Mouse (Mus musculus) hindbrain, postnatal 0 days (tissue): Measurements from ENCODE around the gene Vkorc1. TPM values are rescaled to one million over a fixed set of nuclear protein-coding genes. Genes with fewer than 3 reads are reported as not detected.

Experiments
- ATAC-seq: fragments of 200-750 bp; cut with Nextera tagmentation; 2 replicates; pipeline ENCODE4 v1.8.0; 2017; ENCODE audit warnings: mild to moderate bottlenecking, moderate TSS enrichment, moderate library complexity
- DNase-seq: peaks from one replicate; pipeline ENCODE4 v3.0.0-alpha.2; 2015; ENCODE audit warnings: low spot score
- H3K27ac ChIP-seq: fragments of 300-500 bp; sonication (generic); 2 replicates; pipeline ENCODE4 v1.5.1; 2014; ENCODE audit warnings: mild to moderate bottlenecking
- H3K27me3 ChIP-seq: fragments of 300-500 bp; sonication (generic); 2 replicates; pipeline ENCODE4 v1.6.1; 2014; ENCODE audit warnings: low read length, mixed read lengths; ENCODE audit not compliant: insufficient read depth
- H3K36me3 ChIP-seq: fragments of 300-500 bp; sonication (generic); 2 replicates; pipeline ENCODE4 v1.6.1; 2014; ENCODE audit warnings: low read length, mixed read lengths; ENCODE audit not compliant: insufficient read depth
- H3K4me1 ChIP-seq: fragments of 300-500 bp; sonication (generic); 2 replicates; pipeline ENCODE4 v1.6.1; 2014; ENCODE audit warnings: antibody characterized with exemption, low read length, mixed read lengths; ENCODE audit not compliant: insufficient read depth
- H3K4me2 ChIP-seq: fragments of 300-500 bp; sonication (generic); 2 replicates; pipeline ENCODE4 v1.6.1; 2014; ENCODE audit warnings: low read depth, mild to moderate bottlenecking, low read length, moderate library complexity, mixed read lengths
- H3K4me3 ChIP-seq: fragments of 300-500 bp; sonication (generic); 2 replicates; pipeline ENCODE4 v1.5.1; 2014; ENCODE audit warnings: low read length
- H3K9ac ChIP-seq: fragments of 300-500 bp; sonication (generic); replicated peaks from 2 replicates; pipeline ENCODE4 v1.6.1; 2014; ENCODE audit warnings: mild to moderate bottlenecking, low read length, moderate library complexity, mixed read lengths
- H3K9me3 ChIP-seq: fragments of 300-500 bp; sonication (generic); 2 replicates; pipeline ENCODE4 v1.6.1; 2016; ENCODE audit warnings: low read length, mixed read lengths
- CTCF ChIP-seq: IDR thresholded peaks from 2 replicates; pipeline ENCODE4 v1.5.1; 2016; ENCODE audit warnings: antibody characterized with exemption, control low read depth, low read depth
- WGBS: fragments of 180-500 bp; shearing (Covaris S2); extraction: QIAGEN DNeasy Blood & Tissue Kit; methylation state at CpG from one replicate; pipeline ENCODE4 v1.1.7; 2014; 5-methylcytosine and 5-hydroxymethylcytosine counted together
- polyA plus RNA-seq: library from polyadenylated mRNA; unstranded; fragments of >200 nt; fragmentation: Nextera tagmentation; extraction: Ambion mirVana; gene quantifications from 2 replicates; pipeline ENCODE4 v1.2.1, GENCODE M21; 2015
- total RNA-seq: library from RNA; depleted of rRNA; stranded (reverse); fragments of >200 nt; gene quantifications from 2 replicates; pipeline ENCODE4 v1.2.3, GENCODE M21; 2014

Vkorc1 gene
- total and polyA plus RNA-seq, 2 experiments from 2014 or later = 43.0 to 79.8 TPM

GRCm38 (mm10) chr7:127886551-127886950, 8.9 kb downstream of the Vkorc1 start:
- Histone ChIP-seq H3K9me3 (no peaks in the 10 kb centered on the region), H3K27me3 (no peaks in the 10 kb centered on the region), H3K4me1 (no peaks in the 10 kb centered on the region), H3K9ac (no peak overlapping the region), H3K27ac (no peak overlapping the region), H3K4me2 (no peak overlapping the region), H3K4me3 (no peak overlapping the region), H3K36me3 (peaks cover 47% of the 10 kb centered on the region)
- DNase-seq (no peak), ATAC-seq (no peak)
- no peak for TF ChIP-seq CTCF
- WGBS = 94% methylated on average over 6 of the region's 6 CpGs

- H3K4me2 ChIP-seq = no peak overlapping the region
- H3K9me3 ChIP-seq = no peaks in the 10 kb centered on the region
- DNase-seq (no peak), ATAC-seq (no peak)
- no peak overlapping the region for H3K27ac ChIP-seq
- H3K36me3 ChIP-seq = peaks cover 53% of the 10 kb centered on the region
- no peak overlapping the region for H3K4me3 ChIP-seq
- no peaks in the 10 kb centered on the region for H3K4me1 ChIP-seq
- TF ChIP-seq CTCF = no peak
- no peak overlapping the region for H3K9ac ChIP-seq
- no peaks in the 10 kb centered on the region for H3K27me3 ChIP-seq
- WGBS = 65% methylated on average over 6 of the region's 6 CpGs
These were observed 9.5 kb downstream of the Vkorc1 start for GRCm38 (mm10) chr7:127885951-127886350.

- no peak for TF ChIP-seq CTCF
- H3K36me3 ChIP-seq = peaks cover 60% of the 10 kb centered on the region
- WGBS = 90% methylated on average over 12 of the region's 12 CpGs
These were observed 15.0 kb downstream of the Vkorc1 start for GRCm38 (mm10) chr7:127880431-127880830.

GRCm38 (mm10) chr7:127879301-127879700, 16.1 kb downstream of the Vkorc1 start:
- TF ChIP-seq CTCF = no peak
- no peak for DNase-seq
- no peak overlapping the region for H3K4me2 ChIP-seq
- ATAC-seq = no peak
- H3K4me3 ChIP-seq = no peak overlapping the region
- H3K27me3 ChIP-seq = no peaks in the 10 kb centered on the region
- peaks cover 53% of the 10 kb centered on the region for H3K36me3 ChIP-seq
- no peaks in the 10 kb centered on the region for H3K9me3 ChIP-seq
- 98% methylated on average over 9 of the region's 9 CpGs for WGBS
- no peak overlapping the region for H3K9ac ChIP-seq
- H3K4me1 ChIP-seq = peaks cover 7% of the 10 kb centered on the region; the same call in 1 of the 2 replicates
- H3K27ac ChIP-seq = no peak overlapping the region

More at GRCm38 (mm10) chr7:127880431-127880830, 15.0 kb downstream of the Vkorc1 start:
- H3K27ac ChIP-seq = no peak overlapping the region
- H3K27me3 ChIP-seq = no peaks in the 10 kb centered on the region
- ATAC-seq = no peak
- 0 out of 2 replicates have a peak, but pooled peaks cover 3% of the 10 kb centered on the region for H3K4me1 ChIP-seq
- no peak overlapping the region for H3K9ac ChIP-seq
- H3K9me3 ChIP-seq = no peaks in the 10 kb centered on the region
- no peak for DNase-seq
- H3K4me2 ChIP-seq = no peak overlapping the region
- no peak overlapping the region for H3K4me3 ChIP-seq

- TF ChIP-seq CTCF = no peak
- H3K36me3 ChIP-seq = peaks cover 33% of the 10 kb centered on the region
- peak within 1 kb of the TSS; percentile 92 for H3K9ac ChIP-seq
- H3K4me2 ChIP-seq = peak within 1 kb of the TSS; percentile 75
- ATAC-seq (peak; percentile 67), DNase-seq (peak; percentile 97)
- H3K27me3 ChIP-seq = no peaks in the 10 kb centered on the region
- under 1% methylated on average over 60 of the region's 60 CpGs for WGBS
- H3K9me3 ChIP-seq = no peaks in the 10 kb centered on the region
- peak within 1 kb of the TSS; percentile 92 for H3K4me3 ChIP-seq
- peaks cover 15% of the 10 kb centered on the region for H3K4me1 ChIP-seq
- peak within 1 kb of the TSS; percentile 99 for H3K27ac ChIP-seq
These were observed 18.7 kb downstream of the Vkorc1 start, which contains the start of gene Zfp668 for GRCm38 (mm10) chr7:127876467-127877348. Gene Zfp668 (minus strand): TSS chr7:127876828.

GRCm38 (mm10) chr7:127876041-127876466, 19.4 kb downstream of the Vkorc1 start, which contains the start of gene Zfp646:
Gene Zfp646 (plus strand): TSS chr7:127876221.
- Histone ChIP-seq H3K9ac (peak within 1 kb of the TSS; percentile 92), H3K36me3 (peaks cover 27% of the 10 kb centered on the region), H3K4me1 (peaks cover 15% of the 10 kb centered on the region), H3K4me2 (peak within 1 kb of the TSS; percentile 75), H3K27me3 (no peaks in the 10 kb centered on the region), H3K27ac (peak within 1 kb of the TSS; percentile 99), H3K4me3 (peak within 1 kb of the TSS; percentile 92), H3K9me3 (no peaks in the 10 kb centered on the region)
- peak; percentile 90 for ATAC-seq
- no peak for TF ChIP-seq CTCF
- WGBS = under 1% methylated on average over 41 of the region's 41 CpGs
- DNase-seq = peak; percentile 92
